Comparison of ENCODE assay signal across 9 mouse cellular contexts in the genomic region with DNA sequence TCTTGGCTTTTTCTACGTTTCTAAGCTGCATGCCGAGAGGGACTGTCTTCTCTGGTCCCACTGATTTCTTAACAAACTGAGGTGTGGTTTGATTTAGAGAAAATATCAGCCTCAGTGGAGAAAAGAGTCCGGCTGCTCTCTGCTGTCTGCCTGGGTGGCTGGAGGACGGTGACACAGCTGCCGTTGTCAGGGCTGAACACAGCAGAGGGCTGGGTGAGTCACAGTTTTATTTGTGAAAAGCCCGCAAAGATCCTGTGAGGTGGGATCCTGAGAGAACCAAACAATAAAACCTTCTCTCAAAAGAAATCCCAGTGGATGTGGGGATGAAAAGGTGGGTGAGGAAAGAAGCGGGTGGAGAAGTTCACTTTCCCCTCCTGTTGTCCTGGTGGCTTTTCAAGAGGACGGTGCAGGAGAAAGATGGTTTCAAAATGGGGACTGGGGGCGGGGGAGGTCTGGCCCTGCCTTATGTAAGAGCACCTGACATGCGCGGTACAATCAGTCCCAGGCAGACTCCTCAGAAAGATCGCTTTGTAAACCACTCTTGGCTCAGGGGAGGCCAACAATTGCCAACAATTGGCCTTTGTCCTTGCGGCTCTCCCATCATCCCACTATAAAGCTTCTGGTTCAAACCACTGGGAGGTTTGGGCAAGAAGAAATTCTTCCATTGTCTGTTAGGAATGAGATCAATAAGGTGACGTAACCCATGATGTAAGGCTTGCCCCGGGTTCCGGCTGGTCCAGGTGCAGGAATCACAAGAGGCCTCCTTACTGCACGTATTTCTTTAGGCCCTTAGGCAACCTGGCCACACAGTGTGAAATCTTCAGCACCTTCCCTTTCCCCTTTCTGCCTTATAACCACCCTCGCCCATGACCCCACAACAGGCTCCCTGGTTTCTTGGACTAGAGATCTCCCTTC. TPM values are rescaled to one million over a fixed set of nuclear protein-coding genes. Genes with fewer than 3 reads are reported as not detected.
DNase-seq lines count a peak whose midpoint lies in the region; ATAC-seq and TF ChIP-seq lines count a peak whose summit lies in the region.
"Had no signal": no experiment of that assay in that cellular context is flagged by ENCODE, and none has a peak within 500 bp of the region (broad histone marks: within the 10 kb centered on the region; RNA-seq: fewer than 3 reads in every experiment).

No protein-coding gene starts in this region.

- no peaks in the 10 kb centered on the region for H3K4me1 ChIP-seq in lung, embryonic 14.5 days (ENCODE audit: insufficient read depth)
- no peaks in the 10 kb centered on the region for H3K4me1 ChIP-seq in lung, postnatal 0 days (ENCODE audit: insufficient read depth, low read depth, low read length)
- H3K4me1 ChIP-seq in cortical plate, adult 2 months (ENCODE audit: control insufficient read depth, insufficient read depth, low read length): peaks cover 3% of the 10 kb centered on the region; the same call in 1 of the 2 replicates
- no peaks in the 10 kb centered on the region for H3K4me1 ChIP-seq in intestine, embryonic 16.5 days (ENCODE audit: control insufficient read depth, insufficient read depth, low read length)

- WGBS in lung, embryonic 14.5 days: 55% methylated on average over 18 of the region's 18 CpGs
- WGBS in lung, postnatal 0 days: 45% methylated on average over 18 of the region's 18 CpGs
- 56% methylated on average over 18 of the region's 18 CpGs for WGBS in intestine, embryonic 16.5 days

- no peaks in the 10 kb centered on the region for H3K36me3 ChIP-seq in lung, embryonic 14.5 days (ENCODE audit: insufficient read depth)
- no peaks in the 10 kb centered on the region for H3K36me3 ChIP-seq in lung, postnatal 0 days (ENCODE audit: insufficient read depth, low read length)
- no peaks in the 10 kb centered on the region for H3K36me3 ChIP-seq in intestine, embryonic 16.5 days (ENCODE audit: control insufficient read depth, insufficient read depth, low read length)

- ATAC-seq in lung, embryonic 14.5 days (ENCODE audit: insufficient read depth): peak; percentile 28; the same call in 1 of the 2 replicates
- no peak for ATAC-seq in lung, postnatal 0 days
- ATAC-seq in intestine, embryonic 16.5 days: peak; percentile 71
- no peak for ATAC-seq in inflammation-experienced regulatory T-cells, adult 6 months

- H3K4me3 ChIP-seq in lung, embryonic 14.5 days (ENCODE audit: low read depth, low read length): no peak overlapping the region
- no peak overlapping the region for H3K4me3 ChIP-seq in lung, postnatal 0 days (ENCODE audit: low read depth, low read length)
- H3K4me3 ChIP-seq in cortical plate, adult 2 months (ENCODE audit: insufficient read depth, low read length): no peak overlapping the region
- H3K4me3 ChIP-seq in intestine, embryonic 16.5 days (ENCODE audit: low read length): no peak overlapping the region

- H3K9me3 ChIP-seq in lung, embryonic 14.5 days (ENCODE audit: low read depth, low read length): no peaks in the 10 kb centered on the region
- H3K9me3 ChIP-seq in lung, postnatal 0 days (ENCODE audit: low read length): no peaks in the 10 kb centered on the region
- no peaks in the 10 kb centered on the region for H3K9me3 ChIP-seq in intestine, embryonic 16.5 days (ENCODE audit: control insufficient read depth, low read length)

- H3K9ac ChIP-seq in lung, embryonic 14.5 days: peak overlapping the region; percentile 10; the same call in 1 of the 2 replicates
- H3K9ac ChIP-seq in lung, postnatal 0 days (replicated peaks; ENCODE audit: low read depth): no peak overlapping the region
- no peak overlapping the region for H3K9ac ChIP-seq in intestine, embryonic 16.5 days (ENCODE audit: low read depth, low read length)

- no peak for TF ChIP-seq CTCF in lung, embryonic 14.5 days (IDR thresholded peaks at IDR 0.05; ENCODE audit: low read depth)
- no peak for TF ChIP-seq CTCF in lung, postnatal 0 days (IDR thresholded peaks at IDR 0.05)
- TF ChIP-seq CTCF in cortical plate, adult 2 months (IDR thresholded peaks at IDR 0.05; ENCODE audit: extremely low read depth, insufficient read depth, low read length): no peak

- H3K4me2 ChIP-seq in lung, embryonic 14.5 days: peak overlapping the region; percentile 31; the same call in 1 of the 2 replicates
- no peak overlapping the region for H3K4me2 ChIP-seq in lung, postnatal 0 days (replicated peaks; ENCODE audit: low read depth, low read length)
- 0 out of 2 replicates have a peak overlapping the region, but pooled peaks have one; percentile 11 for H3K4me2 ChIP-seq in intestine, embryonic 16.5 days (ENCODE audit: low read depth, low read length)

- H3K27me3 ChIP-seq in lung, embryonic 14.5 days (ENCODE audit: insufficient read depth, low read length): no peaks in the 10 kb centered on the region
- H3K27me3 ChIP-seq in lung, postnatal 0 days (replicated peaks; ENCODE audit: insufficient read depth, low read length): no peaks in the 10 kb centered on the region
- H3K27me3 ChIP-seq in intestine, embryonic 16.5 days (replicated peaks; ENCODE audit: control insufficient read depth, insufficient read depth, low read length): no peaks in the 10 kb centered on the region

- no peak for TF ChIP-seq EP300 in lung, postnatal 0 days (IDR thresholded peaks at IDR 0.05)

- H3K27ac ChIP-seq in lung, embryonic 14.5 days (ENCODE audit: low read depth): no peak overlapping the region
- H3K27ac ChIP-seq in lung, postnatal 0 days (ENCODE audit: low read length): no peak overlapping the region
- peak overlapping the region; percentile 53 for H3K27ac ChIP-seq in cortical plate, adult 2 months (ENCODE audit: insufficient read depth, low read length)
- no peak overlapping the region for H3K27ac ChIP-seq in intestine, embryonic 16.5 days (ENCODE audit: low read length)

- TF ChIP-seq POLR2A in cortical plate, adult 2 months (IDR thresholded peaks at IDR 0.05; ENCODE audit: extremely low read depth, insufficient read depth, low read length): no peak

- no peak for DNase-seq in lung, embryonic 14.5 days
- no peak for DNase-seq in lung, postnatal 0 days (ENCODE audit: low spot score)
- peak; percentile 78 for DNase-seq in retina, postnatal 1 day
- DNase-seq in spleen, adult 12 weeks (ENCODE audit: low spot score): no peak
- no peak for DNase-seq in c-Kit-positive CD71-positive TER-119-positive erythroid progenitor cells, embryonic 14.5 days (ENCODE audit: low spot score)
- DNase-seq: kidney, postnatal 10 days had no signal

RNA-seq across cellular contexts. Expression of a gene that starts 19.1 kb away (rescaled TPM):
- polyA plus RNA-seq in lung, embryonic 14.5 days (2014; fragmentation: Nextera tagmentation; extraction: Ambion mirVana): 3.2 and 3.9 TPM in 2 replicates
- 4.2 TPM in 2 replicates for polyA plus RNA-seq in lung, postnatal 0 days (2015; fragmentation: Nextera tagmentation; extraction: Ambion mirVana)
- 25.9 and 29.0 TPM in 2 replicates for polyA plus RNA-seq in cortical plate, adult 2 months (2012; rRNA removed)
- 93.4 and 115 TPM in 2 replicates for polyA plus RNA-seq in intestine, embryonic 16.5 days (2015; fragmentation: Nextera tagmentation; extraction: Ambion mirVana)
- polyA plus RNA-seq in inflammation-experienced regulatory T-cells, adult 6 months (2017; shearing (Covaris generic)): 1 to 10 TPM in 2 of 3 experiments, under 1 TPM in 1; 0.48 to 1.3 (median 1.1) TPM

RNA-seq across cellular contexts. Expression of a gene that starts 31.1 kb away (rescaled TPM):
- polyA plus RNA-seq in lung, embryonic 14.5 days (2014; fragmentation: Nextera tagmentation; extraction: Ambion mirVana): 19.2 and 20.4 TPM in 2 replicates
- polyA plus RNA-seq in lung, postnatal 0 days (2015; fragmentation: Nextera tagmentation; extraction: Ambion mirVana): 6.7 and 6.9 TPM in 2 replicates
- 391 and 412 TPM in 2 replicates for polyA plus RNA-seq in cortical plate, adult 2 months (2012; rRNA removed)
- polyA plus RNA-seq in intestine, embryonic 16.5 days (2015; fragmentation: Nextera tagmentation; extraction: Ambion mirVana): 35.8 and 36.3 TPM in 2 replicates
- polyA plus RNA-seq in inflammation-experienced regulatory T-cells, adult 6 months (2017; shearing (Covaris generic)): 1 to 10 TPM; 1.7 to 4.1 (median 2.2) TPM

Comparison
In these comparisons a context has a peak if more than half of its experiments do, and no peak if none do; other contexts are left out.
1. ATAC-seq: peak in lung, embryonic 14.5 days (single experiment) and intestine, embryonic 16.5 days (single experiment); none in lung, postnatal 0 days (single experiment) and inflammation-experienced regulatory T-cells, adult 6 months (single experiment).
2. RNA of a gene that starts 31.1 kb away (polyA plus RNA-seq): 391 to 412 TPM in cortical plate, adult 2 months; 35.8 to 36.3 TPM in intestine, embryonic 16.5 days, 19.2 to 20.4 TPM in lung, embryonic 14.5 days, 6.7 to 6.9 TPM in lung, postnatal 0 days and 1.7 to 4.1 TPM in inflammation-experienced regulatory T-cells, adult 6 months; every median in the first group is over 10 times any median in the second.